Mouse (Mus musculus): Measurements from ENCODE around the gene Fbxw9. TPM values are rescaled to one million over a fixed set of nuclear protein-coding genes. Genes with fewer than 3 reads are reported as not detected.
A peak's percentile ranks its signal among the peaks of the same experiment; 100 is the strongest.

Fbxw9 gene
- total and polyA plus RNA-seq, 3 experiments = 7.3 to 21.9 (median 11.7) TPM

- Histone ChIP-seq H3K4me2 (ENCODE audit: insufficient read depth, low read depth, poor library complexity, severe bottlenecking) (peak within 1 kb of the TSS; percentile 98), H3K4me1 (ENCODE audit: control insufficient read depth in 1 of 2, insufficient read depth in 2 of 2) (peaks cover 10 to 57% of the 10 kb centered on the region in 2 experiments), H3K9ac (ENCODE audit: insufficient read depth, low read depth) (peak within 1 kb of the TSS; percentile 91), H3K27me3 (replicated peaks) (no peaks in the 10 kb centered on the region), H3K27ac (ENCODE audit: insufficient read depth, low read depth) (peak within 1 kb of the TSS; percentile 25; the same call in 1 of the 2 replicates), H3K36me3 (replicated peaks in 1 of 2; ENCODE audit: control insufficient read depth in 1 of 2, insufficient read depth in 1 of 2, low read length in 1 of 2) (peaks cover 46 to 56% of the 10 kb centered on the region in 2 experiments), H3K9me3 (replicated peaks; ENCODE audit: low read length) (no peaks in the 10 kb centered on the region), H3K79me2 (replicated peaks; ENCODE audit: control insufficient read depth, extremely low read depth, insufficient read depth, poor library complexity, severe bottlenecking) (peaks cover 47% of the 10 kb centered on the region), H3K4me3 (replicated peaks in 1 of 3; ENCODE audit: low read depth in 2 of 3, low read length in 2 of 3, poor library complexity in 1 of 3) (peak within 1 kb of the TSS; percentile 78 to 97 (median 95))
- no peak for TF ChIP-seq ZKSCAN1 (IDR thresholded peaks at IDR 0.05; ENCODE audit: borderline replicate concordance, low read depth, low read length)
- TF ChIP-seq GABPA (IDR thresholded peaks at IDR 0.05; ENCODE audit: insufficient replicate concordance, low read depth, low read length) = no peak
- TF ChIP-seq CHD2 (IDR thresholded peaks at IDR 0.05; ENCODE audit: low read length) = peak; percentile 57; the same call in 1 of the 2 replicates
- TF ChIP-seq ZNF384 (IDR thresholded peaks at IDR 0.05; ENCODE audit: low read depth, low read length) = no peak
- no peak for TF ChIP-seq MAZ (IDR thresholded peaks at IDR 0.05; ENCODE audit: low read depth, low read length)
- no peak for TF ChIP-seq UBTF (IDR thresholded peaks at IDR 0.05; ENCODE audit: low read depth, low read length)
- no peak for TF ChIP-seq PAX5 (IDR thresholded peaks at IDR 0.05; ENCODE audit: low read length)
- TF ChIP-seq POLR2A (IDR thresholded peaks at IDR 0.05; ENCODE audit: low read depth, low read length) = peak; percentile 77
- peak; percentile 70 for TF ChIP-seq USF2 (conservative IDR thresholded peaks at IDR 0.05; ENCODE audit: low read depth, low read length)
- peak; percentile 97 for TF ChIP-seq SIN3A (IDR thresholded peaks at IDR 0.05; ENCODE audit: low read length)
- TF ChIP-seq JUN (IDR thresholded peaks at IDR 0.05; ENCODE audit: insufficient read depth, low read depth, low read length) = no peak
- 0 out of 2 replicates have a peak, but pooled peaks have one; percentile 20 for TF ChIP-seq ETS1 (conservative IDR thresholded peaks at IDR 0.05; ENCODE audit: low read depth, low read length)
- TF ChIP-seq ZMIZ1 (IDR thresholded peaks at IDR 0.05; ENCODE audit: low read depth, low read length) = no peak
- no peak for TF ChIP-seq EP300 (IDR thresholded peaks at IDR 0.05; ENCODE audit: low read length)
- TF ChIP-seq TBP (conservative IDR thresholded peaks at IDR 0.05; ENCODE audit: low read depth, low read length) = peak; percentile 86
- peak; percentile 23; the same call in 1 of the 2 replicates for TF ChIP-seq ELF1 (IDR thresholded peaks at IDR 0.05; ENCODE audit: low read depth, low read length)
- no peak for TF ChIP-seq JUND (conservative IDR thresholded peaks at IDR 0.05; ENCODE audit: low read depth, low read length)
- TF ChIP-seq MAFK (IDR thresholded peaks at IDR 0.05; ENCODE audit: insufficient replicate concordance, low read length) = no peak
- TF ChIP-seq NRF1 (IDR thresholded peaks at IDR 0.05; ENCODE audit: low read depth, low read length) = 0 out of 2 replicates have a peak, but pooled peaks have one; percentile 42
- TF ChIP-seq E2F4 (IDR thresholded peaks at IDR 0.05; ENCODE audit: insufficient replicate concordance, low read depth, low read length) = no peak
- TF ChIP-seq RAD21 (IDR thresholded peaks at IDR 0.05; ENCODE audit: low read depth, low read length) = no peak
- TF ChIP-seq ZC3H11A (IDR thresholded peaks at IDR 0.05; ENCODE audit: low read depth, low read length) = no peak
- no peak for TF ChIP-seq MEF2A (IDR thresholded peaks at IDR 0.05; ENCODE audit: borderline replicate concordance, low read depth, low read length)
- peak; percentile 93 for TF ChIP-seq MAX (IDR thresholded peaks at IDR 0.05; ENCODE audit: low read length)
- no peak for TF ChIP-seq KAT2A (IDR thresholded peaks at IDR 0.05; ENCODE audit: insufficient replicate concordance, low read length)
- TF ChIP-seq BHLHE40 (IDR thresholded peaks at IDR 0.05; ENCODE audit: low read depth, low read length) = peak; percentile 96
- peak; percentile 61; the same call in 1 of the 2 replicates for TF ChIP-seq RCOR1 (conservative IDR thresholded peaks at IDR 0.05; ENCODE audit: low read depth, low read length)
- TF ChIP-seq USF1 (IDR thresholded peaks at IDR 0.05; ENCODE audit: low read depth, low read length) = peak; percentile 88
- no peak for TF ChIP-seq POLR2AphosphoS2 (IDR thresholded peaks at IDR 0.05; ENCODE audit: low read depth, low read length)
- TF ChIP-seq SMC3 (IDR thresholded peaks at IDR 0.05; ENCODE audit: low read depth, low read length) = no peak
- peak; percentile 71 for TF ChIP-seq NELFE (IDR thresholded peaks at IDR 0.05; ENCODE audit: low read depth, low read length)
- TF ChIP-seq CHD1 (IDR thresholded peaks at IDR 0.05; ENCODE audit: low read depth, low read length) = peak; percentile 100
- no peak for TF ChIP-seq IRF4 (IDR thresholded peaks at IDR 0.05; ENCODE audit: low read depth, low read length)
- peak; percentile 52 for TF ChIP-seq TCF12 (IDR thresholded peaks at IDR 0.05; ENCODE audit: low read depth, low read length)
- TF ChIP-seq CTCF (conservative IDR thresholded peaks at IDR 0.05 in 1 of 2, IDR thresholded peaks at IDR 0.05 in 1 of 2; ENCODE audit: low read depth in 2 of 2, low read length in 2 of 2) = no peak
- peak; percentile 83 for TF ChIP-seq MXI1 (IDR thresholded peaks at IDR 0.05; ENCODE audit: low read depth, low read length)
- TF ChIP-seq HCFC1 (IDR thresholded peaks at IDR 0.05; ENCODE audit: low read depth, low read length) = peak; percentile 81
- peak; percentile 82 for TF ChIP-seq MYC (IDR thresholded peaks at IDR 0.05; ENCODE audit: low read depth, low read length)
- in situ Hi-C loops (cut with MboI; ENCODE audit: low pct_ligation_motif_present, low pct_unique_long_range_greater_than_20kb, low sequenced_read_pairs) (loop anchor here (5.0 kb wide), 1 partner anchor 33 kb away; the partner anchor contains the start of gene Hook2), dilution Hi-C loops (cut with MboI; ENCODE audit: extremely low pct_ligation_motif_present, extremely low pct_unique_long_range_greater_than_20kb, low sequenced_read_pairs) (no loop called here)
- peak; percentile 97 for DNase-seq (ENCODE audit: extremely low read depth)
Measured at GRCm38 (mm10) chr8:85025098-85025932, 34.5 kb upstream of the Fbxw9 start, which contains the start of gene Asna1. Gene Asna1 (minus strand): TSS chr8:85025281.

All from CH12.LX (cell line).